Mouse (Mus musculus) spleen, adult 2 months (tissue): ENCODE data around the gene Zbtb2. TPM values are rescaled to one million over a fixed set of nuclear protein-coding genes. Genes with fewer than 3 reads are reported as not detected.

ENCODE experiments used
- DNase-seq, 2 experiments: peaks; one replicate each; pipeline versions ENCODE4 v3.0.0 to v3.0.0-alpha.2; 2012 to 2021; ENCODE audit warnings: low spot score in 2 of 2, low read depth in 1 of 2
- H3K27ac ChIP-seq: fragments of 200-500 bp; 2 replicates; pipeline ENCODE4 v1.5.1; 2012; ENCODE audit warnings: low read length, inconsistent platforms; ENCODE audit not compliant: insufficient read depth
- H3K27me3 ChIP-seq: fragments of 200-500 bp; 2 replicates; pipeline ENCODE4 v1.6.1; 2012; ENCODE audit warnings: mild to moderate bottlenecking, moderate library complexity, low read length, inconsistent platforms; ENCODE audit not compliant: control insufficient read depth, insufficient read depth
- H3K36me3 ChIP-seq: fragments of 200-500 bp; 2 replicates; pipeline ENCODE4 v1.6.1; 2012; ENCODE audit warnings: mild to moderate bottlenecking, low read length, inconsistent platforms; ENCODE audit not compliant: control insufficient read depth, insufficient read depth
- H3K4me1 ChIP-seq: fragments of 200-500 bp; 2 replicates; pipeline ENCODE4 v1.6.1; 2011; ENCODE audit warnings: inconsistent platforms; ENCODE audit not compliant: control insufficient read depth, insufficient read depth, insufficient read length
- H3K4me3 ChIP-seq: fragments of 200-500 bp; 2 replicates; pipeline ENCODE4 v1.5.1; 2011; ENCODE audit warnings: mild to moderate bottlenecking, inconsistent platforms; ENCODE audit not compliant: insufficient read depth, insufficient read length; ENCODE audit errors: extremely low read depth
- CTCF ChIP-seq: fragments of 200-500 bp; IDR thresholded peaks from 2 replicates; pipeline ENCODE4 v1.5.1; 2011; ENCODE audit warnings: mild to moderate bottlenecking, inconsistent platforms; ENCODE audit not compliant: insufficient read depth, insufficient read length, insufficient replicate concordance; ENCODE audit errors: extremely low read depth
- POLR2A ChIP-seq: fragments of 200-500 bp; IDR thresholded peaks from 2 replicates; pipeline ENCODE4 v1.6.1; 2011; ENCODE audit warnings: low read depth, low read length, inconsistent platforms
- WGBS: fragments of 180-500 bp; shearing (Covaris S2); methylation state at CpG from one replicate; pipeline ENCODE4 v1.1.7; 2018; 5-methylcytosine and 5-hydroxymethylcytosine counted together
- polyA plus RNA-seq: library from polyadenylated mRNA; depleted of rRNA; stranded (reverse); fragments of >200 nt; gene quantifications from 2 replicates; pipeline ENCODE4 v1.2.3, GENCODE M21; 2012

The Zbtb2 gene
- polyA plus RNA-seq, 1 experiment: 10.3 TPM

DNA sequence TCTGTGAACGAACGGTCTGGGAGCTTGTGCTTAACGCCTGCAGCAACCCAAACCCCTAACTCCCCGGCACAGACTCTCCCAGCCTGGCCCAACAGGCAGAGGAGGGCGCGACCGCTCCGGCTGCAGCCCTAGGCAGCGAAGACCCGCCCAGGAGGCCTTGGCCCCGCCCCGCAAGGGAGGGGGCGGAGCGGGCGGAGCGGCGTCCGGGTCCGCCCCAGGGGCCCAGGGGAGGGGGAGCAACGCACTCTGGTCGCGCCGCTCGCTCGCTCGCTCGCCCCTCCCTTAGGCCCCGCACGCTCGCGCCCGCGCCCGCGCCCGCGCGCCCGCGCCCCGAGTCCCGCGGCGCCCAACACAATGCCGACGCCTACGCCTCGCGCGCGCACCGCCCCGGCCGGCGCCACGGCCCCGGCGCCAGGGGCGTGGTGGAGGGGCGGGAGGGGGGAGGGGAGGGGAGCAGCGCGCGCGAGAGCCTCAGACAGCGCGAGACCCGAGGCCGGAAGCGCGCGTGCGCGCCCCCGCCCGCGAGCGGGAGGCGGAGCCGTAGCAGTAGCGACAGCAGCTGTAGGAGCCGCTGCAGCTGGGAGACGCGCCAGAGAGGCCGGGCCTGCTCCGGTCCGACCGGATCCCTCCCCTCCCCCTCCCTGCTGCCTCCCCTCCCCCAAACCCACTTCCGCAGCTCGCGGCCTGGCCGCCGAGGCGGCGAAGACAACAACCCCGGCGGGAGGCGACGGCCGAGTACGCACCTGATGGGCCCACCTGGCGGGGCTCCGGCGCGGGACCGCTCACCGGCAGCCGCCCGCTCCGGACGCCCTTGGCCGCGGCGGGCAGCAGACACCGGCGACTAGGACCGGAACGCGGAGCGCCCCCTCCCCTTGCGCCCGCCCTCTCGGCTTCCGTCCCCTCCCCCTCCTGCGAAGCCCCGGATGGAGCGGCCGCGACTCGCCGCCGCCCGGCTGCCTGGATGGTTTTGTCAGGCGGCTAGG is 1.0 kb downstream of the Zbtb2 start:
- Histone ChIP-seq H3K4me1 (peaks cover 8% of the 10 kb centered on the region; the same call in 1 of the 2 replicates), H3K27ac (peak overlapping the region; percentile 100), H3K4me3 (peak overlapping the region; percentile 86), H3K27me3 (no peaks in the 10 kb centered on the region), H3K36me3 (no peaks in the 10 kb centered on the region)
- TF ChIP-seq POLR2A (peak; percentile 77), CTCF (no peak)
- WGBS: under 1% methylated on average over 68 of the region's 133 CpGs
- peak; percentile 88 to 89 for DNase-seq

DNA sequence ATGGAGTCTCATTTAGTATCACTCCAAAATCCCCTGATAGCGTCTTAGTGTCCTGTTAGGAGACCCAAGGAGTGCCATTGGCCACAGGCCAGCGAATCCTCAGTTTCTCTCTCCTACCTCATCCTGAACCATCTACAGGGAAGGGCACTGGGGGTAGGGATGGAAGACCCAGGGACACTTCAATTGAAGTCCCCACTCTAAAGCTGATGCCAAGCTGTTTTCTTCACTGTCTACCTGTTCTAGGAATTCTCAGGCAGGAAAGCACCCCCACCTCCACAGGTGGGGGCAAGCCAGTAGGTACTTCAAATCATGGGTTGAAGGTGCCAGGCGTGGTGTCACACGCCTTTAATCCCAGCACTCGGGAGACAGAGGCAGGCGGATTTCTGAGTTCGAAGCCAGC is 3.7 kb downstream of the Zbtb2 start:
- Histone ChIP-seq H3K4me3 (no peak overlapping the region), H3K4me1 (peaks cover 4% of the 10 kb centered on the region; the same call in 1 of the 2 replicates), H3K27me3 (no peaks in the 10 kb centered on the region), H3K36me3 (no peaks in the 10 kb centered on the region), H3K27ac (no peak overlapping the region)
- TF ChIP-seq POLR2A: no peak
- no peak for TF ChIP-seq CTCF
- WGBS: 90% methylated on average over 7 of the region's 7 CpGs
- no peak for DNase-seq

DNA sequence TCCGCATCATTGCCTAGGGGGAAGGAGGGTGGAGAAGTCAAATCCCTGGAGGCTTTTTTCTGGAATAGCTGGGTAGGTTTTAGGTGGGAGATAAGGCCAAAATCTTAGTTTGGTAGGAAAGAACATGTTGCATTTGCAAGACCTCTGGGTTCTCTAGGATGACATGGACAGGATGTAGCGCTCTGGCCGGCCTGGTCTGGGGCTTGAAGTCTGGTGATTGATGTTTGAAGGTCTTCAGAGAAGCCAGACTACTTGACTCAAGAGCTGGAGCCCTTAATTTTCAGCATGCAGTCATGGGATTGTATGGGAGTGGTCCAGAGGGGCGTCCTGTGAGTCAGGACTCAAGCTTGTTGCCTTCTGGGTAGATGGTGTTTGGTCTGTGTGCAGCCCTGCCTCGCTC is 7.2 kb downstream of the Zbtb2 start:
- Histone ChIP-seq H3K27ac (no peak overlapping the region), H3K36me3 (no peaks in the 10 kb centered on the region), H3K4me1 (no peaks in the 10 kb centered on the region), H3K4me3 (no peak overlapping the region), H3K27me3 (no peaks in the 10 kb centered on the region)
- WGBS: 91% methylated on average over 5 of the region's 5 CpGs
- DNase-seq: no peak
- TF ChIP-seq CTCF: no peak
- TF ChIP-seq POLR2A: no peak

DNA sequence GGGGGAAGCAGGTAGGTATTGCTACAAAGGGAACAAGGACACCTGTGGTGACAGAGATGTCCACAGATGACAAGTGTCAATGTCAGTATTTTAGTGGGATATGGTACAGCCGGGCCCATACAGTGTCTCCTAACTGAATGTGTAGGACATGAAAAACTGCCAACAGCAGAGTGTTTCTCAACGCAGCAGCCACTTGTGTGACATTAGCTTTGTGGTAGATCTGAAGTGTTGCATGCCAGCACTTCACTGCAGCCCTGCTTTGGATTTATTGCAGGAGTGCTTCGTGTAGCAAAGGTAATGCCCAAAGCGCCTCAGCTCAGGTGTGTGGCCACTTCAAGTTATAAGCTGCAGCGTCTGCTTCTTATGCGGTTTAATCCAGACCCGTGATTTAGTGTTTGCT is 11.0 kb downstream of the Zbtb2 start:
- no peak for TF ChIP-seq POLR2A
- TF ChIP-seq CTCF: no peak
- no peaks in the 10 kb centered on the region for H3K4me1 ChIP-seq
- H3K27ac ChIP-seq: no peak overlapping the region
- DNase-seq: no peak
- peaks cover 5% of the 10 kb centered on the region; the same call in 1 of the 2 replicates for H3K36me3 ChIP-seq
- WGBS: 88% methylated on average over 7 of the region's 7 CpGs
- no peaks in the 10 kb centered on the region for H3K27me3 ChIP-seq
- no peak overlapping the region for H3K4me3 ChIP-seq

DNA sequence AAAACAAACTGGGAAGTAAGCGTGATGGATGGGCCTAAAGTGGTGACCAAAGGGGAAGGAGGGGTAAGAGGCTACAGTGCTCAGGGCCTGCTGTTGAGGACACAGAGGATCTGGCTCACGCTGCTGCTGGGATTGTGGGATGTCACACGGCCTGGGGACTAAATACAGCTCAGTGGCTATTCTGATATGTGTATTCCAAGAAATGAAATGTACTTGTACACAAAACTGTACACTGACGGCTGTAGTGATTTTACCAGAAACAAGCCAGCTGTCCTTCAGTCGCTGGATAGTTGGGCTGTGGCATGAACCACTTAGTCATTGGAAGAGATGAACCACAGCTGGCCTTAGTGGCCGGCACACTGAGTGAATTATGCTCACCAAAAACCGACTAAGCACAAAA is 11.4 kb downstream of the Zbtb2 start:
- WGBS: 88% methylated on average over 7 of the region's 7 CpGs
- Histone ChIP-seq H3K36me3 (peaks cover 5% of the 10 kb centered on the region; the same call in 1 of the 2 replicates), H3K27ac (no peak overlapping the region), H3K4me1 (no peaks in the 10 kb centered on the region), H3K27me3 (no peaks in the 10 kb centered on the region), H3K4me3 (no peak overlapping the region)
- DNase-seq: no peak
- TF ChIP-seq POLR2A (no peak), CTCF (no peak)

DNA sequence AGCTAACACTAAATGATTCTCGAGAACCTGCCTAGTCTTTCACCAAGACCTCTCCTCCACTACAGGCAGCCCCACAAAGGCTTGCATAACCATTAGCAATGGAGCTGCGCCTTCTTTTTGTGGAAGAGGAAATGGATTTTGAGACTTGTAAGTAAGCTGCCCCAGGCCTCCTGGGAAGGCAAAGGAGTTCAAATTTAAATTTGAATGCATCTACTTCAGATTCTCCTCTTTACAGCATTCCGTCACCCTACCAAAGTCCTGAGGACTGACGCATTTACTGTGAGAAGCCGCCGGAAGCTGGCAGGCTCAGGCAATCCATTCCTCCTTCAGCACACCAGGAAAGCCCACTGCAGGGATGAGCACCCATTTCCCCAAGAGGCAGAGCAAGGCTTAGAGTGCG is 12.6 kb downstream of the Zbtb2 start:
- H3K4me1 ChIP-seq: no peaks in the 10 kb centered on the region
- WGBS: 89% methylated on average over 7 of the region's 7 CpGs
- DNase-seq: no peak
- H3K36me3 ChIP-seq: peaks cover 6% of the 10 kb centered on the region; the same call in 1 of the 2 replicates
- no peak overlapping the region for H3K4me3 ChIP-seq
- TF ChIP-seq POLR2A (no peak), CTCF (no peak)
- H3K27me3 ChIP-seq: no peaks in the 10 kb centered on the region
- H3K27ac ChIP-seq: no peak overlapping the region

DNA sequence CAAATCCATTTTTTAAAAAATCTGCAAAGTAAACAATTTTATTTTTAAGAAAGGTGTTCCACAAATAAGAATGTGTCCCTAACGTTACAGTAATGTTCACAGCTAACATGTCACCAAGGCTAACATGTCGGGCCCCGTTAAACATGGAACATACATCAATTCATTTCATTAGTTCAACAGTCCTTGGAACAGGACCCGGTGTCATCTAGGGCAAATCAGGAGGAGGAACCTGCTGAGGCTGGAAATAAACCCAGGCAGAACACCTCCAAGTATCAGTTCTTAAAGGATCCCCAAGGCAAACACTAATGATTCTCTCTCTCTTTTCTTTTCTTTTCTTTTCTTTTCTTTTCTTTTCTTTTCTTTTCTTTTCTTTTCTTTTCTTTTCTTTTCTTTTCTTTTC is 13.2 kb downstream of the Zbtb2 start:
- H3K27ac ChIP-seq: no peak overlapping the region

More for the DNA sequence above, 13.2 kb downstream of the Zbtb2 start:
- Histone ChIP-seq H3K27me3 (no peaks in the 10 kb centered on the region), H3K4me1 (no peaks in the 10 kb centered on the region), H3K4me3 (no peak overlapping the region), H3K36me3 (peaks cover 8% of the 10 kb centered on the region; the same call in 1 of the 2 replicates)
- no peak for DNase-seq
- TF ChIP-seq CTCF (no peak), POLR2A (no peak)
- WGBS: 89% methylated on average over 4 of the region's 4 CpGs
